Comparison of ENCODE assay signal across 8 mouse cellular contexts in the genomic region with DNA sequence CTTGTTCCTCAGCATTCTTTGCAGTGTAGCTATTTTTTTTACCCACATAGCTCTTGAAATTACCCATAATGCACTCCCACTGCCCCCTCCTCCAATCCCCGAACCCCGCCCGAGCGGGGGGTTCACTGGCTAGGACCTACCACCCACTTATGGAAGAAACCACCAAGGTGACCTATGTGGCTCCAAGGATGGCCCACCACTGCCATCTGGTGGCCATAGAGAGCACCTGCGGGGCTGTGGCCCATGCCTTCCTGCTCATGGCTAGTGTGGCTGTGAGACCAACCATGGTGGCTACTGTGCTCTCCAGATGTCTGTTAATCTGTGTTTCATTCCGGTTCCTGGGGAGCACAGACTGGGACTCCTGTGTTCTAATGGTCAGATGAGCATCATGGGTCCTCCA. TPM values are rescaled to one million over a fixed set of nuclear protein-coding genes. Genes with fewer than 3 reads are reported as not detected.
DNase-seq lines count a peak whose midpoint lies in the region; TF ChIP-seq lines count a peak whose summit lies in the region.

No protein-coding gene starts in this region.

- WGBS in heart, embryonic 10.5 days = 20% methylated on average over 6 of the region's 6 CpGs

- no peaks in the 10 kb centered on the region for H3K9me3 ChIP-seq in heart, embryonic 10.5 days

- intact Hi-C loops in heart, postnatal 36 days (cut with DNase I) = loop anchor here (1.0 kb wide), 1 partner anchor 26 kb away; no protein-coding TSS in a partner anchor

- TF ChIP-seq CTCF in cortical plate, adult 2 months (IDR thresholded peaks at IDR 0.05; ENCODE audit: extremely low read depth, insufficient read depth, low read length) = peak; percentile 88
- TF ChIP-seq CTCF in layer of hippocampus, adult 2 months (conservative IDR thresholded peaks at IDR 0.05) = peak; percentile 98

- no peak for TF ChIP-seq POLR2A in cortical plate, adult 2 months (IDR thresholded peaks at IDR 0.05; ENCODE audit: extremely low read depth, insufficient read depth, low read length)

- H3K4me1 ChIP-seq in heart, embryonic 10.5 days = no peaks in the 10 kb centered on the region
- H3K4me1 ChIP-seq in cortical plate, adult 2 months (ENCODE audit: control insufficient read depth, insufficient read depth, low read length) = no peaks in the 10 kb centered on the region

- no peak overlapping the region for H3K27ac ChIP-seq in heart, embryonic 10.5 days
- no peak overlapping the region for H3K27ac ChIP-seq in cortical plate, adult 2 months (ENCODE audit: insufficient read depth, low read length)
- H3K27ac ChIP-seq in layer of hippocampus, adult 2 months = no peak overlapping the region

- peak; percentile 80 for DNase-seq in heart, embryonic 10.5 days (ENCODE audit: low spot score)
- no peak for DNase-seq in heart, adult 11 months
- peak; percentile 81 for DNase-seq in R1 (ENCODE audit: low read depth, low spot score)
- peak; percentile 44 to 68 for DNase-seq in heart, postnatal 36 days
- DNase-seq in layer of hippocampus, adult 2 months (ENCODE audit: low spot score in 2 of 2) = peak; percentile 18 to 60
- peak; percentile 29 for DNase-seq in lung, postnatal 25 days (ENCODE audit: low spot score)
- peak; percentile 16 to 62 for DNase-seq in spleen, adult 18-20 months

- no peaks in the 10 kb centered on the region for H3K36me3 ChIP-seq in heart, embryonic 10.5 days

- no peak overlapping the region for H3K4me3 ChIP-seq in heart, embryonic 10.5 days
- H3K4me3 ChIP-seq in cortical plate, adult 2 months (ENCODE audit: insufficient read depth, low read length) = no peak overlapping the region
- no peak overlapping the region for H3K4me3 ChIP-seq in layer of hippocampus, adult 2 months

- peaks cover 49% of the 10 kb centered on the region for H3K27me3 ChIP-seq in heart, embryonic 10.5 days (ENCODE audit: insufficient read depth, poor library complexity, severe bottlenecking)

RNA-seq across cellular contexts. Expression of gene Tas1r2, which starts 16.5 kb away (rescaled TPM):
- not detected in 2 replicates for polyA plus RNA-seq in heart, embryonic 10.5 days (2016; fragmentation: Nextera tagmentation; extraction: Ambion mirVana)
- not detected in 2 replicates for polyA plus RNA-seq in cortical plate, adult 2 months (2012; rRNA removed)
- total RNA-seq in heart, postnatal 36 days (2021) = not detected
- not detected for total RNA-seq in layer of hippocampus, adult 2 months (2021)

RNA-seq across cellular contexts. Expression of gene Aldh4a1, which starts 47.2 kb away (rescaled TPM):
- 28.0 and 28.3 TPM in 2 replicates for polyA plus RNA-seq in heart, embryonic 10.5 days (2016; fragmentation: Nextera tagmentation; extraction: Ambion mirVana)
- 20.6 and 22.8 TPM in 2 replicates for polyA plus RNA-seq in cortical plate, adult 2 months (2012; rRNA removed)
- 10 to 100 TPM; 73.7 to 76.3 TPM for total RNA-seq in heart, postnatal 36 days (2021)
- 10 to 100 TPM; 20.1 to 20.2 TPM for total RNA-seq in layer of hippocampus, adult 2 months (2021)
